Mouse (Mus musculus) cortical plate, adult 2 months (tissue): ENCODE measurements around the gene Comp.

Experiments
- CTCF ChIP-seq: fragments of 200-500 bp; IDR thresholded peaks from 2 replicates; pipeline ENCODE4 v1.5.1; 2011; ENCODE audit warnings: mild to moderate bottlenecking, control low read depth, low read length; ENCODE audit not compliant: insufficient read depth; ENCODE audit errors: extremely low read depth
- POLR2A ChIP-seq: fragments of 200-500 bp; IDR thresholded peaks from 2 replicates; pipeline ENCODE4 v1.6.1; 2011; ENCODE audit warnings: mild to moderate bottlenecking, low read length, control low read depth; ENCODE audit not compliant: insufficient read depth; ENCODE audit errors: extremely low read depth

DNA sequence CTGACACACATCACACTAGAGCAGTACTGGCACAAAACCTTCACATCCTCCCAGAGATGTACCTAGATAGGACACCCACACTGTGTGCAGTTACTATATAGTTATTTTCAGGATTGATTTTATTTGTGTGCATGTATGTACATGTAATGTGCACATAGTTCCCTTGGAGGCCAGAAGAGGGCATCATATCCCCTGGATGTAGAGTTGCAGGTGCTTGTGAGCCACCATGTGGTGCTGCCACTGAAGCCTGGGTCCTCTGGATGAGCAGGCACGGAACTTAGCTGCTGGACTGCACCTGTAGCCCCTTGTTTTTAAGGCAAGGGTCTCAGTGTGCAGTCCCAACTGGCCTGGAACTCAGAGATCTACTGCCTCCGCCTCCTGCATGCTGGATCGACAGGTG is 30.9 kb downstream of the Comp start:
- TF ChIP-seq POLR2A (no peak), CTCF (no peak)
